Mouse (Mus musculus): ENCODE data around the gene Cym. TPM values are rescaled to one million over a fixed set of nuclear protein-coding genes. Genes with fewer than 3 reads are reported as not detected.

Gene Cym
- polyA plus RNA-seq, 1 experiment from 2014 or later, result 4.5 TPM

DNA sequence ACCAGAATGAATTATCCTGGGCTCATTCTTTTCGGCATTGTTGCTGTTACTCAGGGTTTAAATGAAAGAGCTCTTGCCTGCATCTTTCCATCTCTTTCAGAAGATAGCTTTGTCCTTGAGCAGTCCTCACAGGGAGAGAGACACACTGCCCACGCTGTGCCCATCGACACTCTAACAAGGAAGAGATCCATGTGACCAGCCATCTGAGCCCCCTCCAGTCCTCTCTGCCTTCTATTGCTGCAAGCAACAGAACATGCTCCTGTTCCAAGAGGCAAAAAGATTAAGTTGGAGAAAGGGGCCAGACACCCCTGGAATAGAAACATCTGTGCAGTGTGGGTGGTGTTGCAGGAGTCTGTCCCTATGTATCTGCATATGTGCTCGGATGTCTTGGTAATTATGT is 34.5 kb downstream of the Cym start:
- Histone ChIP-seq H3K4me1 (replicated peaks) (no peaks in the 10 kb centered on the region), H3K4me3 (no peak overlapping the region), H3K27me3 (no peaks in the 10 kb centered on the region), H3K9me3 (no peaks in the 10 kb centered on the region), H3K36me3 (no peaks in the 10 kb centered on the region), H3K27ac (replicated peaks) (no peak overlapping the region), H3K4me2 (no peak overlapping the region), H3K9ac (no peak overlapping the region)
- no peak for ATAC-seq (ENCODE audit: low FRiP score, low read depth)
- WGBS, result 63% methylated on average over 4 of the region's 4 CpGs

DNA sequence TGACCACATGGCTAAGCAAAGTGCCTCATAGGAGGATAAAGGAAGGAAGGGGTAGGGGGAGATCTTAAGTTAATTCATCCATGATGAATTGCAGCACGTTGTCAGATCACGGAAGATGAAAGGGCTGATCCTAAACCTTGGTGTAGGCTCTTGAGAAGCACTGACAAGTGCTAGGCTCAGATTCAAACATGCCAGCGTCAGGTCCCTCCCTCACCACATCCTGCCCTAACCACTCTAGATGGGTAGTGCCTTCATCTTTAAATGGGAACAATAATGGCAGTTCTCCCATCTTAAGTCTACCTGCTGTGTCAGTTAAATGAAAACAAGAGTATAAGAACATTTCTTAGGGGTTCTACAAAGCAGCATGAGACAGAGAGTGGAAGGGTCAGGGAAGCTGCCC is 35.9 kb downstream of the Cym start:
- H3K9me3 ChIP-seq, result no peaks in the 10 kb centered on the region
- no peak for ATAC-seq (ENCODE audit: low FRiP score, low read depth)
- no peaks in the 10 kb centered on the region for H3K27me3 ChIP-seq
- no peak overlapping the region for H3K4me3 ChIP-seq
- H3K4me1 ChIP-seq (replicated peaks), result no peaks in the 10 kb centered on the region
- WGBS, result 76% methylated on average over 3 of the region's 3 CpGs
- no peaks in the 10 kb centered on the region for H3K36me3 ChIP-seq
- H3K4me2 ChIP-seq, result no peak overlapping the region
- no peak overlapping the region for H3K9ac ChIP-seq
- no peak overlapping the region for H3K27ac ChIP-seq (replicated peaks)

DNA sequence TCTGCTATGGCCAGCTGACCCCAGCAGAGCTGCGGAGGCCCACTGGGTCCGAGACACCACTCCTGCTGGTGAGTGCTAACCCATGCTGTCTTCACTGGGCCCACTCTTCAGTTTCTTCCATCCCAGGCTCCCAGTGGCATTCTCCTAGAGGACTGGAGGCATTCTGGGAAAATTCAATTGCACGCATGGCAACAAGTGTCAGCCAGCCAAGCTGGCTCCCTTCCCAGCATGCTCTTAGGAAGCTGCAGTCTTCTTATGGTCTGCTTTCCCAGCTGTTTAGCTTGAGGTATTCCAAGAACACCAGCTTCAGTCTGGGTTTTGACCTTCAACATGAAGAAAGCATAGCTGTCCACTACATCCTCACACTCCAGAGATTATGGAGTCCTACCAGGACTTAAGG is 38.4 kb downstream of the Cym start:
- H3K27me3 ChIP-seq, result no peaks in the 10 kb centered on the region
- H3K36me3 ChIP-seq, result no peaks in the 10 kb centered on the region
- no peaks in the 10 kb centered on the region for H3K9me3 ChIP-seq
- WGBS, result 80% methylated on average over 3 of the region's 3 CpGs
- H3K4me2 ChIP-seq, result no peak overlapping the region
- H3K27ac ChIP-seq (replicated peaks), result no peak overlapping the region
- ATAC-seq (ENCODE audit: low FRiP score, low read depth), result no peak
- H3K9ac ChIP-seq, result no peak overlapping the region
- no peaks in the 10 kb centered on the region for H3K4me1 ChIP-seq (replicated peaks)
- no peak overlapping the region for H3K4me3 ChIP-seq

DNA sequence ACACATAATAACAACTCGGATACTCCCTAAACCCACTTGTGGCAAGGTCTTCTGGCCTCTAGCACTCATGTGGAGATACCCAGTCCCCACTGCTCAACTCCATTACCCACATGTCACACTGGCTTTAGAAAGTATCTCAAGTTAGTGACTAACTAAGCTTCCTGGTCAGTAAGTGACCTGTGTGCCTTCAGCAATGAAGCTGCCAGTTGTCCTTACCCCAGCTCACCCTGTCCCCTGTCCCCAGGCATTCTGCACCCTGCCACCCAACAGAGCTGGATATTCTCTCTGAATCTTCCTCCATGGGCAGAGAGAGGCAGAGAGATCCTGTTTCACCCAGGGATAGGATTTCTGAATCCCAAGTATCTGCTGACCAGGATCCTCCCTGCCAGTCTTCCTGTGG is 38.8 kb downstream of the Cym start, which contains the start of gene Kcna10:
TSS of gene Kcna10 (plus strand) at position 301 of the 400 bp plus-strand sequence.
- no peaks in the 10 kb centered on the region for H3K9me3 ChIP-seq
- no peak within 1 kb of the TSS for H3K4me3 ChIP-seq
- no peak for ATAC-seq (ENCODE audit: low FRiP score, low read depth)
- H3K9ac ChIP-seq, result no peak within 1 kb of the TSS
- no peak within 1 kb of the TSS for H3K4me2 ChIP-seq
- H3K36me3 ChIP-seq, result no peaks in the 10 kb centered on the region
- H3K4me1 ChIP-seq (replicated peaks), result no peaks in the 10 kb centered on the region
- no peaks in the 10 kb centered on the region for H3K27me3 ChIP-seq
- no peak within 1 kb of the TSS for H3K27ac ChIP-seq (replicated peaks)
- WGBS, result 89% methylated on average over 1 of the region's 1 CpGs

DNA sequence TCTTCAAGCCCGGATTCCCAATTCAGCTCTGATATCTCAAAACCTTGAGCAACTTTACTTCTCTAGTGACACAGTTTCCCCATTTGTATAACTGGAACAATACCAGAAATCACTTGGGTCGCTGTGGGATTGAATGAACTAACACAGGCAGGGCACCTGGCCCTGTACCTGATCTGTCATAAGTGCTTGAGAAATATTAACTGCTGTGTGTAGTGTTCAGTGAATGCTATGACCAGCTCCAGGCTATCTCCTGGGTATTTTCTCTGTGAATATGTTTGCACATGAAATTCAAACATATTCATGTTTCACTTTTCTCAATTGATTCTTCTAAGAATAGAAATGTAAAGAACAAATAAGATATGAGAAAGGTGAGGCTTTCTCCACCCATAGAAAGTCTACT is 40.7 kb downstream of the Cym start:
- H3K9ac ChIP-seq, result no peak overlapping the region
- 77% methylated on average over 2 of the region's 2 CpGs for WGBS
- H3K4me3 ChIP-seq, result no peak overlapping the region

DNA sequence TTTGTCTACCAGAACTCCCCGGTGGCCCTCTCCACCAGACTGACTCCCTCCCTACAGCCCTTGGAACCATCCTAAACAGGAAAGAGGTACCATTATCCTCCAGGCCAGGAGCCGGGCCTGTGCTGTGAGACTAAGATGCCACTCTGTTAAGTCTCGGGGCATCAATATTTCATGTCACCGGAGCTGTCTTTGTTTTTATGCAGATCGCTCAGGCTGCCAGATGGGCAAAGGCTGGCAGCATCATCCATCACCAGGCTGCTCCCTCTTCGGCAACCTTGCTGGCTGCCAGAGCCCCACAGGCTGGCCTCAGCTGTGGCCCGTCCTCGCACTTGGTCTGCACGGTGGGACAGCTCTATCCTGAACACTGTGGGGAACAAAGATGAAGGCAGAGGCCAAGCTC is 45.0 kb downstream of the Cym start:
- ATAC-seq (ENCODE audit: low FRiP score, low read depth), result peak; percentile 86
- H3K4me3 ChIP-seq, result no peak overlapping the region
- H3K9ac ChIP-seq, result no peak overlapping the region
- WGBS, result 24% methylated on average over 9 of the region's 9 CpGs
- H3K27me3 ChIP-seq, result no peaks in the 10 kb centered on the region
- H3K36me3 ChIP-seq, result no peaks in the 10 kb centered on the region
- no peaks in the 10 kb centered on the region for H3K9me3 ChIP-seq
- no peaks in the 10 kb centered on the region for H3K4me1 ChIP-seq (replicated peaks)
- H3K27ac ChIP-seq (replicated peaks), result no peak overlapping the region
- no peak overlapping the region for H3K4me2 ChIP-seq

More for the DNA sequence above, 40.7 kb downstream of the Cym start:
- H3K9me3 ChIP-seq, result no peaks in the 10 kb centered on the region
- no peaks in the 10 kb centered on the region for H3K36me3 ChIP-seq
- H3K4me2 ChIP-seq, result no peak overlapping the region
- ATAC-seq (ENCODE audit: low FRiP score, low read depth), result no peak
- H3K27me3 ChIP-seq, result no peaks in the 10 kb centered on the region
- no peaks in the 10 kb centered on the region for H3K4me1 ChIP-seq (replicated peaks)
- no peak overlapping the region for H3K27ac ChIP-seq (replicated peaks)

DNA sequence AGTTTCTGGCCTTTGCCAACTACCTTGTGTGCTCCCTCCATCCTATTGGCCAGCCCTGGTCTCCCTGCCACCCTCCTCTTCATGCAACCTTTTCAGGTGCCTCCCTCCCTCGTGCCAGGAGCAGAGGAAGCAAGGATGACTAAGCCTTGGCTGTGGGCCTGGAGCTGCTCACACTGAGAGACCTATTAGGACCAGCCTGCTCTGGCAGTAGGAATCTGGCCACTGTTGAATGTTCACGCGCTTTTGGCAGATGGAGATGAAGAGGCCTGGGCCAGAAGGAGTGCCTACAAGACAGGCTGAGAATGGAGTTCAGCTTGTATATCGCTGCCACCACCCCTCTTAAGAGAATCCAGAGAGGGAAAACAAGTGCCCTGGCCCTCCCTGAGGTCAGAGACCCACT is 46.0 kb downstream of the Cym start:
- peak; percentile 61 for ATAC-seq (ENCODE audit: low FRiP score, low read depth)
- H3K36me3 ChIP-seq, result no peaks in the 10 kb centered on the region
- H3K9me3 ChIP-seq, result no peaks in the 10 kb centered on the region
- no peak overlapping the region for H3K4me2 ChIP-seq
- H3K27me3 ChIP-seq, result no peaks in the 10 kb centered on the region
- H3K4me1 ChIP-seq (replicated peaks), result no peaks in the 10 kb centered on the region
- H3K27ac ChIP-seq (replicated peaks), result no peak overlapping the region
- H3K4me3 ChIP-seq, result no peak overlapping the region
- 62% methylated on average over 4 of the region's 4 CpGs for WGBS
- H3K9ac ChIP-seq, result no peak overlapping the region

DNA sequence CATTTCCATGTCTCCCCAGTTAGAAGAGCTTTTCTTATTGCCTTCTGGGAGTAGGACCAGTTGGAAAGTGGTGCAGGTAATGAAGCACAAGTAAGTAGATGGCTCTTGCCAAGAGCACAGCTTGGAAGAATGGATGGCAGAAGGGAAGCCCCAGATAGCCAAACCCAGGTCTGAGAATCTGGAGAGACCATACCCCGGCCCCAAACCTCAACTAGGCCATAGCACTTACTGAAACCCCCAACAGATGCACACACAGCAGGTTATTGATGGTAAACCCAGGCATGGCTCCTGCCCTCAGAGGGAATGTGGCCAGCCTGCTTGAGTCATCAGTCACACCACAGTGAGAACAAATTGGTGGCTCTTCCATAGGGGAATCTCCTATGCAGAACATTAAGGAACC is 49.0 kb downstream of the Cym start:
- WGBS, result 100% methylated on average over 1 of the region's 1 CpGs
- Histone ChIP-seq H3K4me1 (replicated peaks) (no peaks in the 10 kb centered on the region), H3K4me2 (no peak overlapping the region), H3K27ac (replicated peaks) (no peak overlapping the region), H3K36me3 (no peaks in the 10 kb centered on the region), H3K27me3 (no peaks in the 10 kb centered on the region), H3K4me3 (no peak overlapping the region), H3K9ac (no peak overlapping the region), H3K9me3 (no peaks in the 10 kb centered on the region)
- no peak for ATAC-seq (ENCODE audit: low FRiP score, low read depth)

DNA sequence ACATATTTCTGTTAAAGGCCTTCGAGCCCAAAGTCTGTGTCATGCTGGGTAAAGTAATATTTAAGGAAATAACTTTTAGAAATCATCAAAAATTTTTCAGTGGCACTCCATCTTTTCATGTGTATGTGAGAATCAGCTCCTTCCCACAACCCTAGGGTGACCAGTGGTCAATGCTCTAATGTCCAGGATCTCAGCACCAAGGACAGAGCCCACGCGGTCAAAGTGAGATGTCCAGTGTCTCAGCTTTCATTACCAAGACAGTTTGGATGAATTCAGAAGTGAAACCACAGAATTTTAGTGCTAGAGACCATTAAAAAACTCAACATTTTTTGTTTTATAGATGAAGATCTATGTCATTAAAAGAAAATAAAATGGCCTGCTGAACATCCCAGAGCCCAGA is 49.6 kb downstream of the Cym start:
- no peak overlapping the region for H3K4me2 ChIP-seq
- H3K27ac ChIP-seq (replicated peaks), result no peak overlapping the region
- H3K36me3 ChIP-seq, result no peaks in the 10 kb centered on the region
- H3K4me1 ChIP-seq (replicated peaks), result no peaks in the 10 kb centered on the region
- no peak overlapping the region for H3K4me3 ChIP-seq
- no peaks in the 10 kb centered on the region for H3K27me3 ChIP-seq
- ATAC-seq (ENCODE audit: low FRiP score, low read depth), result no peak
- WGBS, result 90% methylated on average over 3 of the region's 3 CpGs
- no peaks in the 10 kb centered on the region for H3K9me3 ChIP-seq
- no peak overlapping the region for H3K9ac ChIP-seq

DNA sequence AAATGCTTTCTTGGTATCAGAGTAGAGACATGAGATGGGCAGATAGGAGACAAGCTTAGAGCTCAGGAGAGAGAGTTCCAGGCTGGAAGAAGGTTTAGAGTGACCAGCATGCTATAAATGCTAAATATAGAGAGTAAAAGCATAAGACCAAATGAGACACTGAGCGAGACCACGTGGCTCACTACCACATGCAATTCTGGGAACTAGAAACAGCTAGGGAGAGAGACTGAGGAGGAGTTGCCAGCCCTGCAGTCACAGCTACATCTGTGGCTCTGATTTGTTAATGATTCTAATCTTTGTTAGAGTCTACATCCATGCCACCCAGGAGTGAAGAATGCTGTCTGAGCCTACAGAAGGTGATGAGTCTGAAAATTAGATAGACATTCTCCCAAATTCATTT is 52.0 kb downstream of the Cym start:
- no peaks in the 10 kb centered on the region for H3K36me3 ChIP-seq
- H3K9me3 ChIP-seq, result no peaks in the 10 kb centered on the region
- H3K4me3 ChIP-seq, result no peak overlapping the region
- WGBS, result 79% methylated on average over 2 of the region's 2 CpGs
- H3K27ac ChIP-seq (replicated peaks), result no peak overlapping the region
- no peak overlapping the region for H3K9ac ChIP-seq
- no peaks in the 10 kb centered on the region for H3K4me1 ChIP-seq (replicated peaks)
- no peak overlapping the region for H3K4me2 ChIP-seq
- no peaks in the 10 kb centered on the region for H3K27me3 ChIP-seq
- no peak for ATAC-seq (ENCODE audit: low FRiP score, low read depth)

DNA sequence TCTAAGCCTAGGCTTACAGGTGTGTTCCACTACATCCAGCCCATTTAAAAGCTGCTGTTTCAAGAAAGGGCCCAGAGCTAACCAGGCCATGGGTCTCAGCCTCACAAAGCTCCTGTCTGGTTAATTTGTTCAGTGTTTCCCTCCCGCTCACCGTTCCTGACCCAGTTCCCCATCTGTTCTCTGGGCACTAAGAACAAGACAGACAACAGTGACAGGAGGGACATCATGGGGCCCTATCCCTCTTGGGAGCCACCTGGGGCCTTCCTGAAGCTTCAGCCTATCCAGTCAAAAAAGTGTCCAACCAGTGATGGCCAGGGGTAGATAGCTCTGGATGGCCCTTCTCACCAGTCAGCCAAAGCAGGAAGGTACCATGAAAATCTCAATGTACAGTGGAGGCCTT is 58.8 kb downstream of the Cym start:
- Histone ChIP-seq H3K9me3 (no peaks in the 10 kb centered on the region), H3K9ac (no peak overlapping the region), H3K4me3 (no peak overlapping the region), H3K4me2 (no peak overlapping the region), H3K27me3 (no peaks in the 10 kb centered on the region; the same call in 1 of the 2 replicates), H3K27ac (replicated peaks) (no peak overlapping the region), H3K36me3 (no peaks in the 10 kb centered on the region), H3K4me1 (replicated peaks) (peaks cover 6% of the 10 kb centered on the region)
- no peak for ATAC-seq (ENCODE audit: low FRiP score, low read depth)
- 73% methylated on average over 2 of the region's 2 CpGs for WGBS

All from hindbrain, embryonic 15.5 days (tissue).